In genomic region chr14:105773674-105774073, GRCm38 (mm10) we compare ENCODE assay signal across 25 mouse cellular contexts.
"Had no signal": no experiment of that assay in that cellular context is flagged by ENCODE, and none has a peak within 500 bp of the region (broad histone marks: within the 10 kb centered on the region; RNA-seq: fewer than 3 reads in every experiment).

No protein-coding gene starts in this region.

- H3K9ac ChIP-seq: heart, embryonic 13.5 days; heart, embryonic 15.5 days; hindbrain, embryonic 15.5 days; kidney, embryonic 15.5 days; limb, embryonic 13.5 days; limb, embryonic 15.5 days had no signal

- H3K36me3 ChIP-seq: heart, embryonic 13.5 days; heart, embryonic 15.5 days; hindbrain, embryonic 15.5 days; kidney, embryonic 15.5 days; limb, embryonic 13.5 days; limb, embryonic 15.5 days had no signal

- H3K4me1 ChIP-seq: heart, embryonic 13.5 days; heart, embryonic 15.5 days; hindbrain, embryonic 15.5 days; kidney, embryonic 15.5 days; limb, embryonic 13.5 days; limb, embryonic 15.5 days had no signal

- H3K4me2 ChIP-seq: heart, embryonic 11.5 days; heart, embryonic 13.5 days; heart, embryonic 15.5 days; hindbrain, embryonic 15.5 days; kidney, embryonic 15.5 days; limb, embryonic 13.5 days; limb, embryonic 15.5 days had no signal

- H3K27me3 ChIP-seq: heart, embryonic 13.5 days; heart, embryonic 15.5 days; hindbrain, embryonic 15.5 days; kidney, embryonic 15.5 days; limb, embryonic 13.5 days; limb, embryonic 15.5 days had no signal

- DNase-seq: gastrocnemius, postnatal 14 days; gastrocnemius, postnatal 36 days; heart, adult 11 months; heart, adult 2 months; heart, postnatal 14 days; heart, postnatal 36 days; kidney, adult 11 months; kidney, adult 2 months; kidney, adult 9 months; kidney, postnatal 14 days; kidney, postnatal 36 days; layer of hippocampus, adult 9-11 months; layer of hippocampus, postnatal 36 days; left cerebral cortex, postnatal 4 days had no signal

- H3K4me3 ChIP-seq: heart, adult 2 months; heart, embryonic 13.5 days; heart, embryonic 15.5 days; hindbrain, embryonic 15.5 days; kidney, embryonic 15.5 days; limb, embryonic 13.5 days; limb, embryonic 15.5 days had no signal

- H3K27ac ChIP-seq: heart, adult 2 months; heart, embryonic 13.5 days; heart, embryonic 15.5 days; hindbrain, embryonic 15.5 days; hindbrain, postnatal 0 days; kidney, embryonic 15.5 days; kidney, postnatal 0 days; limb, embryonic 13.5 days; limb, embryonic 15.5 days had no signal

- H3K9me3 ChIP-seq: heart, embryonic 13.5 days; heart, embryonic 15.5 days; hindbrain, embryonic 15.5 days; kidney, embryonic 15.5 days; limb, embryonic 13.5 days; limb, embryonic 15.5 days had no signal

- ATAC-seq: forebrain, embryonic 16.5 days; hindbrain, postnatal 0 days; intestine, embryonic 16.5 days had no signal
